Mouse (Mus musculus) ovary, adult 18-20 months (tissue): ENCODE measurements around the gene Fignl2.
"Not testable (repeated sequence)": the region's sequence is repeated elsewhere in the genome, so short reads cannot be mapped to it uniquely, and the experiment has no call there.

Experiments used
- DNase-seq: peaks from one replicate; pipeline ENCODE4 v3.0.0; 2022; ENCODE audit warnings: low spot score, mixed read lengths

The Fignl2 gene

GRCm38 (mm10) chr15:101077813-101078730, at the start of gene Fignl2:
Gene Fignl2 (minus strand): TSS chr15:101078567.
- no peak for DNase-seq

GRCm38 (mm10) chr15:101126876-101127544, 48.6 kb upstream of the Fignl2 start:
- no peak for DNase-seq

GRCm38 (mm10) chr15:101125561-101125960, 47.2 kb upstream of the Fignl2 start:
- DNase-seq, result no peak

GRCm38 (mm10) chr15:101123202-101123601, 44.8 kb upstream of the Fignl2 start:
- no peak for DNase-seq

- DNase-seq, result no peak
These were observed 43.9 kb upstream of the Fignl2 start for GRCm38 (mm10) chr15:101122290-101122589.

- no peak for DNase-seq
These were observed 43.3 kb upstream of the Fignl2 start for GRCm38 (mm10) chr15:101121411-101122289.

GRCm38 (mm10) chr15:101118399-101119125, 40.2 kb upstream of the Fignl2 start:
- DNase-seq, result no peak

GRCm38 (mm10) chr15:101115511-101116110, 37.2 kb upstream of the Fignl2 start, which contains the start of gene Ankrd33:
Gene Ankrd33 (plus strand): TSS chr15:101115755.
- no peak for DNase-seq

GRCm38 (mm10) chr15:101113778-101114177, 35.4 kb upstream of the Fignl2 start:
- not testable (repeated sequence) for DNase-seq

GRCm38 (mm10) chr15:101113176-101113575, 34.8 kb upstream of the Fignl2 start:
- DNase-seq, result peak; percentile 57

- DNase-seq, result no peak
These were observed 29.7 kb upstream of the Fignl2 start for GRCm38 (mm10) chr15:101107906-101108671.

- DNase-seq, result no peak
These were observed 27.6 kb upstream of the Fignl2 start for GRCm38 (mm10) chr15:101106011-101106410.

- peak; percentile 76 for DNase-seq
These were observed 27.2 kb upstream of the Fignl2 start for GRCm38 (mm10) chr15:101105496-101105994.

- no peak for DNase-seq
These were observed 25.4 kb upstream of the Fignl2 start for GRCm38 (mm10) chr15:101103605-101104304.

GRCm38 (mm10) chr15:101100996-101101395, 22.6 kb upstream of the Fignl2 start:
- DNase-seq, result no peak

- no peak for DNase-seq
These were observed 19.8 kb upstream of the Fignl2 start for GRCm38 (mm10) chr15:101097985-101098651.

- DNase-seq, result no peak
These were observed 17.0 kb upstream of the Fignl2 start for GRCm38 (mm10) chr15:101095392-101095791.

- no peak for DNase-seq
These were observed 16.6 kb upstream of the Fignl2 start for GRCm38 (mm10) chr15:101094979-101095378.

GRCm38 (mm10) chr15:101093988-101094387, 15.6 kb upstream of the Fignl2 start:
- no peak for DNase-seq
